Mouse (Mus musculus): ENCODE measurements around the gene Shank2.

Gene Shank2

GRCm38 (mm10) chr7:144425953-144426352 is 424.2 kb downstream of the Shank2 start:
- DNase-seq (ENCODE audit: low spot score) = peak; percentile 76

- DNase-seq (ENCODE audit: low spot score) = no peak
Measured at GRCm38 (mm10) chr7:144426594-144426993, 424.9 kb downstream of the Shank2 start.

GRCm38 (mm10) chr7:144427460-144427859 is 425.7 kb downstream of the Shank2 start:
- no peak for DNase-seq (ENCODE audit: low spot score)

GRCm38 (mm10) chr7:144432920-144433319 is 431.2 kb downstream of the Shank2 start:
- DNase-seq (ENCODE audit: low spot score) = no peak

GRCm38 (mm10) chr7:144438811-144439210 is 437.1 kb downstream of the Shank2 start:
- DNase-seq (ENCODE audit: low spot score) = no peak

- DNase-seq (ENCODE audit: low spot score) = no peak
Measured at GRCm38 (mm10) chr7:144441466-144441865, 439.7 kb downstream of the Shank2 start.

GRCm38 (mm10) chr7:144441976-144442375 is 440.2 kb downstream of the Shank2 start:
- DNase-seq (ENCODE audit: low spot score) = no peak

GRCm38 (mm10) chr7:144444788-144445187 is 443.1 kb downstream of the Shank2 start:
- DNase-seq (ENCODE audit: low spot score) = no peak

GRCm38 (mm10) chr7:144447146-144447545 is 445.4 kb downstream of the Shank2 start:
- no peak for DNase-seq (ENCODE audit: low spot score)

GRCm38 (mm10) chr7:144448186-144448585 is 446.5 kb downstream of the Shank2 start:
- no peak for DNase-seq (ENCODE audit: low spot score)

GRCm38 (mm10) chr7:144449637-144450570 is 448.2 kb downstream of the Shank2 start:
- peak; percentile 78 for DNase-seq (ENCODE audit: low spot score)

- DNase-seq (ENCODE audit: low spot score) = no peak
Measured at GRCm38 (mm10) chr7:144450661-144451060, 448.9 kb downstream of the Shank2 start.

GRCm38 (mm10) chr7:144458881-144459280 is 457.2 kb downstream of the Shank2 start:
- no peak for DNase-seq (ENCODE audit: low spot score)

GRCm38 (mm10) chr7:144461246-144461902 is 459.6 kb downstream of the Shank2 start:
- DNase-seq (ENCODE audit: low spot score) = no peak

- no peak for DNase-seq (ENCODE audit: low spot score)
Measured at GRCm38 (mm10) chr7:144462577-144462976, 460.8 kb downstream of the Shank2 start.

GRCm38 (mm10) chr7:144468741-144469140 is 467.0 kb downstream of the Shank2 start:
- DNase-seq (ENCODE audit: low spot score) = no peak

GRCm38 (mm10) chr7:144469181-144469641 is 467.5 kb downstream of the Shank2 start:
- DNase-seq (ENCODE audit: low spot score) = no peak

- DNase-seq (ENCODE audit: low spot score) = no peak
Measured at GRCm38 (mm10) chr7:144469908-144470544, 468.3 kb downstream of the Shank2 start.

- DNase-seq (ENCODE audit: low spot score) = peak; percentile 87
Measured at GRCm38 (mm10) chr7:144470545-144471059, 468.9 kb downstream of the Shank2 start, which contains the start of gene Cttn. Gene Cttn (minus strand): TSS chr7:144471009.

GRCm38 (mm10) chr7:144471103-144471502 is 469.4 kb downstream of the Shank2 start:
- no peak for DNase-seq (ENCODE audit: low spot score)

GRCm38 (mm10) chr7:144473486-144473885 is 471.8 kb downstream of the Shank2 start:
- no peak for DNase-seq (ENCODE audit: low spot score)

Measured in layer of hippocampus, adult 11-12 months (tissue).